Mouse (Mus musculus): ENCODE data around the gene Rere.

Gene Rere

GRCm38 (mm10) chr4:150346651-150347386 lies 65.4 kb downstream of the Rere start:
- no peak for DNase-seq (ENCODE audit: low read depth)

GRCm38 (mm10) chr4:150347387-150347672 lies 65.9 kb downstream of the Rere start:
- peak; percentile 61 for DNase-seq (ENCODE audit: low read depth)

- DNase-seq (ENCODE audit: low read depth): no peak
Observed at GRCm38 (mm10) chr4:150349680-150350101, 68.2 kb downstream of the Rere start.

GRCm38 (mm10) chr4:150351419-150352075 lies 70.1 kb downstream of the Rere start:
- no peak for DNase-seq (ENCODE audit: low read depth)

- no peak for DNase-seq (ENCODE audit: low read depth)
Observed at GRCm38 (mm10) chr4:150352736-150353135, 71.3 kb downstream of the Rere start.

GRCm38 (mm10) chr4:150353376-150353900 lies 72.0 kb downstream of the Rere start:
- no peak for DNase-seq (ENCODE audit: low read depth)

- peak; percentile 13 for DNase-seq (ENCODE audit: low read depth)
Observed at GRCm38 (mm10) chr4:150355801-150356200, 74.4 kb downstream of the Rere start.

- DNase-seq (ENCODE audit: low read depth): no peak
Observed at GRCm38 (mm10) chr4:150361986-150362691, 80.7 kb downstream of the Rere start.

GRCm38 (mm10) chr4:150362858-150363257 lies 81.4 kb downstream of the Rere start:
- DNase-seq (ENCODE audit: low read depth): no peak

GRCm38 (mm10) chr4:150364786-150365185 lies 83.3 kb downstream of the Rere start:
- no peak for DNase-seq (ENCODE audit: low read depth)

GRCm38 (mm10) chr4:150366510-150367208 lies 85.2 kb downstream of the Rere start:
- DNase-seq (ENCODE audit: low read depth): no peak

GRCm38 (mm10) chr4:150371580-150372380 lies 90.3 kb downstream of the Rere start:
- peak; percentile 75 for DNase-seq (ENCODE audit: low read depth)

- DNase-seq (ENCODE audit: low read depth): peak; percentile 11
Observed at GRCm38 (mm10) chr4:150372631-150373041, 91.2 kb downstream of the Rere start.

GRCm38 (mm10) chr4:150373111-150374109 lies 92.0 kb downstream of the Rere start:
- peak; percentile 64 for DNase-seq (ENCODE audit: low read depth)

GRCm38 (mm10) chr4:150374651-150375447 lies 93.4 kb downstream of the Rere start:
- DNase-seq (ENCODE audit: low read depth): peak; percentile 56

- no peak for DNase-seq (ENCODE audit: low read depth)
Observed at GRCm38 (mm10) chr4:150375448-150375935, 94.0 kb downstream of the Rere start.

- DNase-seq (ENCODE audit: low read depth): no peak
Observed at GRCm38 (mm10) chr4:150379313-150379712, 97.9 kb downstream of the Rere start.

- no peak for DNase-seq (ENCODE audit: low read depth)
Observed at GRCm38 (mm10) chr4:150379772-150380171, 98.3 kb downstream of the Rere start.

- no peak for DNase-seq (ENCODE audit: low read depth)
Observed at GRCm38 (mm10) chr4:150380273-150380672, 98.8 kb downstream of the Rere start.
